Mouse (Mus musculus): ENCODE data around the gene Kcng1. TPM values are rescaled to one million over a fixed set of nuclear protein-coding genes. Genes with fewer than 3 reads are reported as not detected.

Gene Kcng1
- polyA plus RNA-seq, 1 experiment from 2014 or later, result 0.10 TPM

Other genes with a start within 250 kb of the Kcng1 start
- 2.2 and 2.9 TPM in 2 replicates for gene Pard6b, start 200.7 kb downstream of the Kcng1 start, polyA plus RNA-seq (2015; fragmentation: Nextera tagmentation; extraction: Ambion mirVana)
- 0.71 and 0.91 TPM in 2 replicates for gene Adnp, start 74.6 kb downstream of the Kcng1 start, polyA plus RNA-seq (2015; fragmentation: Nextera tagmentation; extraction: Ambion mirVana)
- 4.4 and 5.0 TPM in 2 replicates for gene Gm20716, start 51.4 kb downstream of the Kcng1 start, polyA plus RNA-seq (2015; fragmentation: Nextera tagmentation; extraction: Ambion mirVana)
- 101 and 106 TPM in 2 replicates for gene Dpm1, start 51.1 kb downstream of the Kcng1 start, polyA plus RNA-seq (2015; fragmentation: Nextera tagmentation; extraction: Ambion mirVana)
- 3.4 and 3.9 TPM in 2 replicates for gene Mocs3, start 51.1 kb downstream of the Kcng1 start, polyA plus RNA-seq (2015; fragmentation: Nextera tagmentation; extraction: Ambion mirVana)

Data from liver, embryonic 13.5 days (tissue).